ENCODE assay signal across 10 mouse cellular contexts in the genomic region with DNA sequence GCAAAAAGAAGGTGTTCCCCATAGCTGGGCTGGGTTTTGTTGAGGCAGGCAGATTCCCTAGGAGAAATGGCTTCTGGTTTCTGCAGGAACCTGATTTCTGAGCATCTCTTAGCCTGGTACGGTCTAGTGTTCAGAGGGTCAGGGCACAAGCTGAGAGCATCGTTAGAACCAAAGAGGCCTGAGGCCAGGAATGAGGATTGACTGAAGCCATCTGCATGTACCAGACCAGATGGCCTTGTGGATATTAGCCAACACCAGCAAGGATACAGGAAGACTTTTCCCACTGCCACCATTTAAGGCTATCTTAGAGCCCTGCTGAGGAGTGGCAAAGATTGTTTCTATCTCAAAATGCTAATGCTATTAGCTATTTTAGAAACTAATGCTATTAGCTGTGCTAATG.
DNase-seq lines count a peak whose midpoint lies in the region.
"Had no signal": no experiment of that assay in that cellular context is flagged by ENCODE, and none has a peak within 500 bp of the region (broad histone marks: within the 10 kb centered on the region; RNA-seq: fewer than 3 reads in every experiment).

No protein-coding gene starts in this region.

- peak; percentile 15 to 21 for DNase-seq in kidney, postnatal 4 days
- DNase-seq in kidney, postnatal 36 days, result no peak
- peak; percentile 89 to 92 for DNase-seq in cerebellum, adult 18-20 months
- peak; percentile 86 to 92 for DNase-seq in cerebellum, postnatal 36 days
- DNase-seq in lung, postnatal 14 days, result peak; percentile 32
- DNase-seq in right cerebral cortex, postnatal 14 days, result no peak
- no peak for DNase-seq in gastrocnemius, postnatal 25 days
- DNase-seq: gastrocnemius, postnatal 36 days; spleen, adult 18-20 months; thymus, postnatal 25 days had no signal

Comparison
In these comparisons a context has a peak if more than half of its experiments do, and no peak if none do; other contexts are left out.
1. DNase-seq: peak in kidney, postnatal 4 days (2 of 2), cerebellum, adult 18-20 months (2 of 2), cerebellum, postnatal 36 days (2 of 2) and lung, postnatal 14 days (single experiment); none in kidney, postnatal 36 days (0 of 2), right cerebral cortex, postnatal 14 days (single experiment) and gastrocnemius, postnatal 25 days (single experiment).